Mouse (Mus musculus) right cerebral cortex, adult 18-20 months (tissue): Measurements from ENCODE around the gene Gca.

Source experiments
- DNase-seq: peaks from one replicate; pipeline ENCODE4 v3.0.0; 2022; ENCODE audit warnings: mixed read lengths

Gene Gca

GRCm38 (mm10) chr2:62664135-62664670, at the start of gene Gca:
TSS of gene Gca (plus strand) at chr2:62664285.
- peak; percentile 90 for DNase-seq

- DNase-seq = no peak
Measured at GRCm38 (mm10) chr2:62618934-62619341, 45.1 kb upstream of the Gca start.

GRCm38 (mm10) chr2:62619679-62620078, 44.4 kb upstream of the Gca start:
- no peak for DNase-seq

GRCm38 (mm10) chr2:62623024-62623441, 41.1 kb upstream of the Gca start:
- DNase-seq = peak; percentile 12

- DNase-seq = no peak
Measured at GRCm38 (mm10) chr2:62627728-62628127, 36.4 kb upstream of the Gca start.

GRCm38 (mm10) chr2:62628356-62628755, 35.7 kb upstream of the Gca start:
- peak; percentile 76 for DNase-seq

GRCm38 (mm10) chr2:62630446-62630845, 33.6 kb upstream of the Gca start:
- peak; percentile 23 for DNase-seq

GRCm38 (mm10) chr2:62639869-62640268, 24.2 kb upstream of the Gca start:
- DNase-seq = no peak

GRCm38 (mm10) chr2:62643405-62644305, 20.4 kb upstream of the Gca start:
- DNase-seq = peak; percentile 26

GRCm38 (mm10) chr2:62644891-62645290, 19.2 kb upstream of the Gca start:
- no peak for DNase-seq

- DNase-seq = no peak
Measured at GRCm38 (mm10) chr2:62645475-62645874, 18.6 kb upstream of the Gca start.

- DNase-seq = peak; percentile 29
Measured at GRCm38 (mm10) chr2:62646014-62646645, 18.0 kb upstream of the Gca start, which contains the start of gene Ifih1. TSS of gene Ifih1 (minus strand) at chr2:62646255.

- no peak for DNase-seq
Measured at GRCm38 (mm10) chr2:62646671-62647289, 17.3 kb upstream of the Gca start.

GRCm38 (mm10) chr2:62651890-62652289, 12.2 kb upstream of the Gca start:
- DNase-seq = no peak

GRCm38 (mm10) chr2:62652466-62652865, 11.6 kb upstream of the Gca start:
- DNase-seq = no peak

- DNase-seq = peak; percentile 83
Measured at GRCm38 (mm10) chr2:62654519-62655338, 9.4 kb upstream of the Gca start.

GRCm38 (mm10) chr2:62656072-62656471, 8.0 kb upstream of the Gca start:
- no peak for DNase-seq

- no peak for DNase-seq
Measured at GRCm38 (mm10) chr2:62660565-62660964, 3.5 kb upstream of the Gca start.

- no peak for DNase-seq
Measured at GRCm38 (mm10) chr2:62662560-62662959, 1.5 kb upstream of the Gca start.

GRCm38 (mm10) chr2:62664839-62665238, 754 bp downstream of the Gca start:
- DNase-seq = no peak

GRCm38 (mm10) chr2:62665536-62665935, 1.5 kb downstream of the Gca start:
- DNase-seq = no peak

GRCm38 (mm10) chr2:62669848-62670247, 5.8 kb downstream of the Gca start:
- no peak for DNase-seq
